Mouse (Mus musculus): ENCODE measurements around the gene Fam168b. TPM values are rescaled to one million over a fixed set of nuclear protein-coding genes. Genes with fewer than 3 reads are reported as not detected.
A peak's percentile ranks its signal among the peaks of the same experiment; 100 is the strongest.

Gene Fam168b
- total RNA-seq, 2 experiments from 2014 or later, result 47.9 to 49.6 TPM

- no peak for DNase-seq
Measured at GRCm38 (mm10) chr1:34851562-34851961, 8.7 kb upstream of the Fam168b start.

DNA sequence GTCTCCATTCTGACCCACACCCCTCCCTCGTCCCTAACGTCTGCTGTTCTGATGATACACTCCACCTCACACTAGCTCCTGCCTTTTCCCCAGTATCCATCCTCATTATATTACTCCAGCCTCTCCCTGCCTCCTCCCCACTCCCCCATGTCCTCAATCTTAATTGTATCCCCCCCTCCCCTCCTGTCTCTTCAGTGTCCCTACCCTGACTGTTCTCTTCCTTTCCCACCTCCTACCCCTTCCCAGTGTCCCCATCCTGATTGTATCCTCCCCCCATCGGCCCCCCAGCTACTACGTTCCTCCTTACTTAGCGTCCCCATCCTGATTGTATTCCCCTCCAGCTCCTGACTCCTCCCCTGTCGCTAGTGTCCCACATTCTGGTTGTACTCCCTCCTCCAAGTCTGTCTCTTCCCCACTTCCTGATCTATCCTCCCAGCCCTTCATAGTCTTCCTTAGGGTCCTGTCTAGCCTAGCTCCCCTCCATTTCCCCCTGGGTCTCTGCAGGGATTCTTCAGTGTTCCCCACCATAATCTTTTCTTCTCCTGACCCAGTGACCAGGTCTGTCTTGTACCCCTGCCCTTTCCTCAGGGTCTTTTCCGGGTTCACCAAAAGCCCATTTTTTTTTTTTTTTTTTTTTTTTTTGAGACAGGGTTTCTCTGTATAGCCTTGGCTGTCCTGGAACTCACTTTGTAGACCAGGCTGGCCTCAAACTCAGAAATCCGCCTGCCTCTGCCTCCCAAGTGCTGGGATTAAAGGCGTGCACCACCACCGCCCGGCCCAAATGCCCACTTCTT is 7.7 kb upstream of the Fam168b start:
- peak in 1 of 2 experiments; percentile 36 for DNase-seq

- peak; percentile 91 to 94 for DNase-seq
Measured at GRCm38 (mm10) chr1:34849745-34850342, 7.0 kb upstream of the Fam168b start, which contains the start of gene Plekhb2. TSS of gene Plekhb2 (plus strand) at chr1:34849976.

DNA sequence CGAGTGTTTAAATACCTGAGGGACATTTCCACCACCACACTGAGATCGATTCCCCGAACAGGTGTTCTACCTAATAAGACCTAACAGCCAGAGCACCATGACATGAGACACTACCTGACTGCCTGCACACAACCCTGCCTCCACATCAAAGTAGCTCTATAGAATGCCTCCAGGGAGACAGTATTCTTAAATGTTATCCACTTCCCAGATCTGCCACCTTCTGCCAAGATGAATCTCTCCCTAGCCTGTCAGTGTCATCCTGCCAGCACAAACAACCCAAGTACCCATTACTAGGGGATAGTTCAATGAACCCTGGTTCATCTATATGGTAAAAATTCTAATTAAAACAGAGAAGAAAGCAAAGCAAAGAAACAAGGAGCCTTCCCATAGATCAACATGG is 4.2 kb upstream of the Fam168b start:
- DNase-seq, result no peak

DNA sequence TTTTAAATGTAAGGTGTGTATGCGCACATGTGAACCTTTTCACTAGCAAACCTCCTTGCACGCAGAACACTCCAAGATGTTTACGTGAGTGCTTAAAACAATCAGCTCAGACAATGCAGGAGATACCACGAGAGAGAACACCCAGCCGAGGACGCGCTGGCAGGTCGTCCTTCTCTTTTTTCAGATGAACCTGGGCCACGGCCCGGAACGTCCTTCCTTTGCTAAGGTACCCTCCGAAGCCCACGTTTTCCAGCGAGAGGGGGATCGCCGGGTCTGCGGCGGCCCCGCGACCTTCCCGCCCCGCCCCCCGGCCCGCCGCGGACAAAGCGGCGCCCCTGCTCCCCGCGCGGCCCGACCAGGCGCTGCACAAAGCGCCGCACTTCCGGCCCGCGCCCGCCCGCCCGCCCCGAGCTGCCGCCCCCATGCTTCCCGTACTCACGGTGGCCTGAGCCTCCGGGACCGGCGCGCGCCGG is 440 bp downstream of the Fam168b start:
- DNase-seq, result peak in 1 of 2 experiments; percentile 66

GRCm38 (mm10) chr1:34841709-34842388 is 1.0 kb downstream of the Fam168b start:
- no peak for DNase-seq

DNA sequence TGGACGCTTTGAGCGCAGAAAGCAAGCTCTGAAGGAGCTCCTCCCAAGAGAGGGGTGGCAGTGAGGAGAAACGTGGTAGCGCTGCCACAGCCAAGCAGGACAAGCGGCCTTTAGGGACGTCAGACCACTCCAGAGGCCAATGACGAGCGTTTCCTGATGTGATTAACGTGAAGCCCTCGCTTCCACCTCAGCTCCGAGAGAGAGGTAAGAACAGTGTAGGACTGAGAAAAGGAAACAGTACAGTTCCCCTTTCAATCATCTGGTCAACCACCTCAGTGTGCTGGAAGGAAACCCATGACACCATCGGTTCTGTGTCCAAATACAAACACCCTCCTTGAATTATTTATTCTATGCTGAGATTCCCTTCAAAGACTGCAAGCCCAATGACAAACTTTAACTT is 3.6 kb downstream of the Fam168b start:
- no peak for DNase-seq

GRCm38 (mm10) chr1:34837951-34838689 is 4.7 kb downstream of the Fam168b start:
- DNase-seq, result no peak

GRCm38 (mm10) chr1:34834904-34835303 is 8.0 kb downstream of the Fam168b start:
- no peak for DNase-seq

DNA sequence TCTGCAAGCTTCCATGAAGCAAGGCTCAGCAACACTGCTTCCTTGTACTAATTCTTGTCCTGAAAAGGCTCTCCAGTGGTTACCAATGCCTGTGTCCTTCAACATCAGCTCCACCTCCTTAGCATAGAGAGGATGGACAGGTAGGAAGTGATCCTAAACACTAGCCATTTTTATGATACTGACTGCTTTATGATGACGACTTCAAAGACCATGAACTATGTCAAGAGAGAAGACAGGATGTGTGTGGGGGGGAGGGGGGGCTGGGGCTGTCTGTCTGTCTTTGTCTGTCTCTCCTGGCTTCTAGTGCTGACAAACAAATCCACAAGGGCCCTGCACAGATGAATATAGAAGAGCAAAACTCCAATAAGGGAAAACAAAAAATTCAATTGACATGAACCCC is 11.5 kb downstream of the Fam168b start:
- DNase-seq, result no peak

DNA sequence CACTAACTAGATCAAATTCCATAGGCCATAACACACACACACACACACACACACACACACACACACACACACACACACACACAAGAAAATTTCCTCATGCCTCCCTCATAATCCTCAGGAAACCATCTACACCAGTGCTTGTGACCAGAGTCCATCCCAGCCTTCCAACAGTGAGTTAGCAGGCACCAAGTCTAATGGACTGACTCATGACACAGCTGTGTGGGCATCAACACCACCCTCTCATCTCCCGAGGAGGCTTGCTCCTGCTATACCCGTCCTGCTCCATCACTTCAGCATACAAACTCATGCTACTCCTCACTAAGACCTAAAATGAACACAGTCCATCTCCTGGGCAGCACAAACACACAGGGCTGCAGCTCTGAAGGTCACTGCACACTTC is 11.9 kb downstream of the Fam168b start:
- DNase-seq, result no peak

DNA sequence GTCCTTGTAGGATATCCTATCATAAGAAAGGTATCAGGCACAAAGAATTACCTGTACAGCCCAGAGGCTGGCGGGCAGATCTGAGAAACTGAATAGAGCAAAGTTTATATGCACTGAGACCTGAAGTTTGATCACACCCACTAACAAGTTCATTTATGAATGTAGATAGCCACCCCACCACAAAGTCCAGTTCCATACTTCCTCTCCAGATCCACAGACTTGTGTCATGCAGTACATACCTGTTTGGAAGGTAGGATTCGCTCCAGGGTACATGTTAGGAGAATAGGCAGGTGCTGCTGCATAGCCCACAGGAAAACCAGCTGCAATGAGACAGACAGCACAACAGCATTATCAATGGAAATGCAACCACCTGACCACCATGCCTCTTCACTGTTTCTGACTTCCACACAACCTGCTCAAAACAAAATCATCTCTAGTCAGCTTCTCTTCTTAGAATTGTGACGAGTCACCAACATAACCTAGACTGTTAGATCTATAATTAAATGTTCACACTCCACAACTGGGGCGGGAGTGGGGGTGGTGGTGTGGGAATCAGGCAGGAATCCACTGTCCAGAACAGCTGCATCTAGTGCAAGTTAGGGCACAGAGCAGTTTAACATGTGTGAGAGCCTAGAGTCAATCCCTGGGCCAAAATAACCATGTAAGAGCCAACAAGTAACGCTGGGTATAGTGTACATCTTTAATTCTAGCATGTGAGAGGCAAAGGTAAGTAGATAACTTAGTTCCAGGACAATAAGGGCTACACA is 14.2 kb downstream of the Fam168b start:
- DNase-seq, result no peak

DNA sequence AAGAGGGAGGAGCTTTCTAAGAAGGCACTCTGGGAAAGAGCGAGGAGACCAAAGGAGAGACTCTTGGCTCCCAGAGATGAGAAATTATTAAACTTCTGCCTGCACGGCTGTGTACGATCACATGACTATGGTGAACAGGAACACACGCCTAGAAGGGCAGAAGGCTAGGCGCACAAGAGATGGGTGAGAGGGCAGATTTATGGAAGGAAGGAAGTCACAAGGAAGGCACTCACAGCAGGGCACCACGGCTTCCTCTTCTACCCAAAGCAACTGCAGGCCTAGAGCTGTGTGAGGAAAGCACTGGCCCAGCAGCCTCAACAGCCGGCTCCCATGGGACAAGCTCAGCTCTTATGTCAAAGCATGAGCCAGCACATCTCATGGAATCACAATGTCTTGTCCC is 15.0 kb downstream of the Fam168b start:
- DNase-seq, result peak in 1 of 2 experiments; percentile 60

GRCm38 (mm10) chr1:34825909-34826308 is 17.0 kb downstream of the Fam168b start:
- DNase-seq, result no peak

GRCm38 (mm10) chr1:34824208-34824607 is 18.7 kb downstream of the Fam168b start:
- DNase-seq, result no peak

GRCm38 (mm10) chr1:34823353-34823752 is 19.5 kb downstream of the Fam168b start:
- DNase-seq, result peak in 1 of 2 experiments; percentile 53

DNA sequence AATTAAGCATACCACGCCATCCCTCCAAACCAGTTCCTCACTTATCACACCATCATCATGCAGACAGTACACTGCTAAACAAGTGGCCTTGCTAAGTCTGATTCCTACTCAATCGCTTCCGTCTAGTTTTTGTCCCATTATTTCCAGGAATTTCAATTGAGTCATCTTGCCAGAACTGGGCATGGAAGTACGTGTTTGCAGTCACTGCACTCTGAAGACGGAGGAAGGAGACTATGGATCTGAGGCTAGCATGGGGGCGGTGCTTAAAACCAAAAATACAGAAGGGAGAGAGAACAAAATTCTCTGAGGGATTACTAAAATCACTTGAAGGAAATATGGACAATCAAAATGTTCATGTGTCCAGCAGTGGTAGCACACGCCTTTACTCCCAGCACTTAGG is 20.1 kb downstream of the Fam168b start:
- no peak for DNase-seq

DNA sequence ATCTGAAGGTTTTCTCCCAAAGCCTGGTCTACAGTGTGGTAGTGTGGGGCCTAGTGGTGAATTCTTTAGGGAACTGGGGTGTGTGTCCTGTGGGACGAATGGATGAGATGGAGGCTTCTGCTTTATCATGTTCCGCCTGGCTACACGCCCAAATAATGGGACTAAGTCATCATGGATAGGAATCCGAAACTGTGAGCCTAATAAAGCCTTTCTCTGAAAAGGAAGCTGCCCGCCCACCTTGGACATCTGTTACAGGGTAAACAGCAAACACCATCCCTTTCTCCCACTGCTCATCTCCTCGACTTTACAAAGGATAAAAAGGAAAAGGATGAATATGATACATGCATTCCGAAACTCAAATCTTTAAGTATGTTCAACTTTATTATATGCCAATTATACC is 20.9 kb downstream of the Fam168b start:
- DNase-seq, result no peak

DNA sequence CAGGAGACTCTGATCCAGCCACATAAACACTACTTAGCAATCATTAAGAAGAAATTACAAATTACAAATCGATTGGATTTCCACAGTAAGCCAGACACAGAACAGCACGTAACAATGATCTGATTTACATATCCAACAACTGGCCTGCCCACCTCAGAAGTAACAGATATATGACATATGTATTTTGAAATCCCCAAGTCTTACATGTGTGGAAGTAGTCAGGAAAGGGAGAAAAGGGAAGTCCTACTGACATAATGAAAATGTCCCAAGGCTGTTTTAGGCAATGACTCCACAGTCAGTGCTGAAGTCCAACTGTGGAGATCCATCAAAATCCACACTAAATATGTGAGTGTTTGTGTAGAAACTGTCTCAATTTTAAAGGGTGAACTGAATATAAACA is 21.5 kb downstream of the Fam168b start:
- DNase-seq, result no peak

GRCm38 (mm10) chr1:34819225-34819910 is 23.5 kb downstream of the Fam168b start:
- DNase-seq, result no peak

- no peak for DNase-seq
Measured at GRCm38 (mm10) chr1:34815843-34816242, 27.0 kb downstream of the Fam168b start.

Data from heart, adult 18-20 months (tissue).